Mouse (Mus musculus): Measurements from ENCODE around the gene Gm44790. TPM values are rescaled to one million over a fixed set of nuclear protein-coding genes. Genes with fewer than 3 reads are reported as not detected.
A peak's percentile ranks its signal among the peaks of the same experiment; 100 is the strongest.

The Gm44790 gene
- polyA plus RNA-seq, 1 experiment from 2014 or later = 0.95 TPM

DNA sequence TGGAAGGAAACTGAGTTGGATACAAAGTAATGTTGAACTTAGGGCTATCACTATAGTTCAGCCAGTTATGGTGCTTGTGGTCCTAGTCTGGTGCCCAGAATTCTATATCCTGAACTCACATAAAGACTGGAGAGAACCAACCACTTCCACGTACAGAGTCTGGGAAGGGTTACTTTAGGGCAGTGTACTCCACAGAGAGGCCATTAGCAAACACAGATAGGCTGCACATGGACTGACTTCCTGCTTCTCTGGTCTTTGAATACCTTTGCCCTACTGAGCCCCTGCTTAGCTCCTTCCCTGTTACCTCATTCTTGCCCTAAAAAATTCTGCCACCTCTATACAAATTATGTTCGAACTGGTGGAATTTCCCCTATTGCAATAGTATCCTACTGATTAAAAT lies 26.5 kb upstream of the Gm44790 start:
- no peak overlapping the region for H3K9ac ChIP-seq (ENCODE audit: low read length)
- H3K4me1 ChIP-seq (ENCODE audit: control insufficient read depth, insufficient read depth, low read length) = peaks cover 2% of the 10 kb centered on the region; the same call in 1 of the 2 replicates
- DNase-seq (ENCODE audit: low spot score) (no peak), ATAC-seq (ENCODE audit: insufficient number of reproducible peaks, low FRiP score, low TSS enrichment, low read depth) (no peak)
- H3K27me3 ChIP-seq (ENCODE audit: control insufficient read depth, insufficient read depth, low read length) = no peaks in the 10 kb centered on the region
- 79% methylated on average over 2 of the region's 2 CpGs for WGBS
- H3K4me2 ChIP-seq (ENCODE audit: low read depth, severe bottlenecking) = no peak overlapping the region
- no peak overlapping the region for H3K4me3 ChIP-seq (ENCODE audit: low read depth, low read length)
- no peak overlapping the region for H3K27ac ChIP-seq (replicated peaks; ENCODE audit: low read depth, low read length)
- no peaks in the 10 kb centered on the region for H3K36me3 ChIP-seq (ENCODE audit: control insufficient read depth, insufficient read depth, low read length)
- no peaks in the 10 kb centered on the region for H3K9me3 ChIP-seq (ENCODE audit: control insufficient read depth, low read length)

DNA sequence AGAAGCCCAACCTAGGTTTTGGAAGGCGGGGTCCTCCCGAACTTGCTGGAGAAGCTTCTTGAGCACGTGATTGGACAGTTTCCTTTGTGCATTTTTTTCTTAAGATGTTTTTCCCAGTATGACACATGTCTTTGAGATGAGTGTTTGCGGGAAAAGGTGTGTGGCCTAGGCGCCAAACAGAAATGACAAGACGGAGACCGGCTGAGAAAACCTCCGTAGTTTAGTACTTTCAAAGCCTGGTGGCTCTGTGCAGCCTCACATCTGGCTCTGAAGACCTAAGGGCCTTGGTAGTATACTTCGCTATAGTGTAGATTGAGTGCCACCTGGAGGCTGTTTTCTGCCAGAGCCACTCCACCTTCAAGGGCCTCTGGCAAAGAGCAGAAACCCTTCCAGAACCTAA lies 25.5 kb upstream of the Gm44790 start:
- peak overlapping the region; percentile 1; the same call in 1 of the 2 replicates for H3K9ac ChIP-seq (ENCODE audit: low read length)
- no peak overlapping the region for H3K27ac ChIP-seq (replicated peaks; ENCODE audit: low read depth, low read length)
- peaks cover 2% of the 10 kb centered on the region; the same call in 1 of the 2 replicates for H3K4me1 ChIP-seq (ENCODE audit: control insufficient read depth, insufficient read depth, low read length)

DNA sequence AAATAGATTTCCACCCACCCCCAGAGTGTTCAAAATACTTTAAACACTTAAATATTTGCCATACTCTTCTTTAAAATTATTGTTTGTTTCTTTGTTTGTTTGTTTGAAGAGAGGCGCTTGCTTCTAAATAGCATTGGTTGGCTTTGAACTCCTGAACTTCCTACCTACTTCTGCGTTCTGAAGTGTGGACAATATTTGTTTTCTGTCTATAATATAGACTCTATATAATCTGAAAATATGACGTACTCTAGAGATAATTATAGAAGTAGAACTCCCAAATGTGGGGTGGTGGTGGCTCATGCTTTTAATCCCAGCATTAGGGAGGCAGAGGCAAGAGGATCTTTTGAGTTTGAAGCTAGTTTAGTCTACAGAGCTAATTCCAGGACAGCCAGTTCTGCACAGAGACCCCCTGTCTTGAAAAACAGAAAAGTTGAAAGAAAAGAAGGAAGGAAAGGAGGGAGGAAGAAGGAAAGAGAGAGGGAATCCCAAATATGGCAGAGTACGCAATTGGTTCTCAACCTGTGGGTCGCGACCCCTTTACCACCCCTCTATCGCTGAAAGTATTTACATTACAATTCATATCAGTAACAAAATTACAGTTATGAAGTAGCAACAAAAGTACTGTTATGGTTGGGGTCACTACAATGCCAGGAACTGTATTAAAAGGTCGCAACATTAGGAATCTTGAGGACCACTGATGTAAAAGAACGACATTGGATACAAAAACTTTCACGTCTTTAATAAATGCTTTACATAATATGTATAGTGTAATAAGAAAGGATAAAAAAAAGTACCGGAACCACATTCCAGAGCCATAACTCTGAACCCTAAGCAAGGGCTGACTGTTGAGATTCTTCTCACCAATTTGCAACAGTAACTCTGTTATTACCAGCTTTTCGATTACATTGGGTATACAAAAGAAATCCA lies 23.5 kb upstream of the Gm44790 start:
- Histone ChIP-seq H3K9ac (ENCODE audit: low read length) (no peak overlapping the region), H3K4me2 (ENCODE audit: low read depth, severe bottlenecking) (peak overlapping the region; percentile 13; the same call in 1 of the 2 replicates), H3K27me3 (ENCODE audit: control insufficient read depth, insufficient read depth, low read length) (no peaks in the 10 kb centered on the region), H3K4me1 (ENCODE audit: control insufficient read depth, insufficient read depth, low read length) (0 out of 2 replicates have a peak, but pooled peaks cover 2% of the 10 kb centered on the region), H3K36me3 (ENCODE audit: control insufficient read depth, insufficient read depth, low read length) (peaks cover 3% of the 10 kb centered on the region), H3K27ac (replicated peaks; ENCODE audit: low read depth, low read length) (no peak overlapping the region), H3K4me3 (ENCODE audit: low read depth, low read length) (peak overlapping the region; percentile 54), H3K9me3 (ENCODE audit: control insufficient read depth, low read length) (no peaks in the 10 kb centered on the region)
- DNase-seq (ENCODE audit: low spot score) (peak; percentile 27), ATAC-seq (ENCODE audit: insufficient number of reproducible peaks, low FRiP score, low TSS enrichment, low read depth) (no peak)
- WGBS = 40% methylated on average over 12 of the region's 12 CpGs

More for the DNA sequence above, 25.5 kb upstream of the Gm44790 start:
- Histone ChIP-seq H3K4me2 (ENCODE audit: low read depth, severe bottlenecking) (peak overlapping the region; percentile 29), H3K9me3 (ENCODE audit: control insufficient read depth, low read length) (no peaks in the 10 kb centered on the region), H3K36me3 (ENCODE audit: control insufficient read depth, insufficient read depth, low read length) (no peaks in the 10 kb centered on the region), H3K27me3 (ENCODE audit: control insufficient read depth, insufficient read depth, low read length) (no peaks in the 10 kb centered on the region), H3K4me3 (ENCODE audit: low read depth, low read length) (peak overlapping the region; percentile 19)
- DNase-seq (ENCODE audit: low spot score) = peak; percentile 82
- ATAC-seq (ENCODE audit: insufficient number of reproducible peaks, low FRiP score, low TSS enrichment, low read depth) = peak; percentile 24; the same call in 1 of the 2 replicates
- WGBS = 7% methylated on average over 9 of the region's 9 CpGs

DNA sequence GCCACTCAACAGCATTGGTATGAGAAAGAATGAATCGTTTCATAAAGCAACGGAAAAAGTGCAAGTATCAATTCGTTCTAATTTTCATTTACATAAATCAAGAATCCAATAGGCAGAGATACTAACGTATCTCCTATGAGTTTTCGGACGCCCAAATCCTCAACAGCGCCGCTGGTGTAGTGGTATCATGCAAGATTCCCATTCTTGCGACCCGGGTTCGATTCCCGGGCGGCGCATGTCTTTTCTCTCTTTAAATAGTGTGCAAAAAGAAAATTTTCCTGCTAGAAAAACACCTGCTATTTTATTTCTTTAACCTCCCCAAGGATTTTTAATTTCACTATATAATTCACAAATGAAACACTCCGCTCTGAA lies 22.7 kb upstream of the Gm44790 start:
- Histone ChIP-seq H3K9me3 (ENCODE audit: control insufficient read depth, low read length) (no peaks in the 10 kb centered on the region), H3K4me1 (ENCODE audit: control insufficient read depth, insufficient read depth, low read length) (0 out of 2 replicates have a peak, but pooled peaks cover 2% of the 10 kb centered on the region), H3K9ac (ENCODE audit: low read length) (no peak overlapping the region), H3K4me2 (ENCODE audit: low read depth, severe bottlenecking) (peak overlapping the region; percentile 23), H3K36me3 (ENCODE audit: control insufficient read depth, insufficient read depth, low read length) (peaks cover 3% of the 10 kb centered on the region), H3K27ac (replicated peaks; ENCODE audit: low read depth, low read length) (peak overlapping the region; percentile 94), H3K27me3 (ENCODE audit: control insufficient read depth, insufficient read depth, low read length) (no peaks in the 10 kb centered on the region), H3K4me3 (ENCODE audit: low read depth, low read length) (peak overlapping the region; percentile 54)
- peak; percentile 96 for DNase-seq (ENCODE audit: low spot score)
- under 1% methylated on average over 15 of the region's 15 CpGs for WGBS
- ATAC-seq (ENCODE audit: insufficient number of reproducible peaks, low FRiP score, low TSS enrichment, low read depth) = no peak; the same call in 1 of the 2 replicates

DNA sequence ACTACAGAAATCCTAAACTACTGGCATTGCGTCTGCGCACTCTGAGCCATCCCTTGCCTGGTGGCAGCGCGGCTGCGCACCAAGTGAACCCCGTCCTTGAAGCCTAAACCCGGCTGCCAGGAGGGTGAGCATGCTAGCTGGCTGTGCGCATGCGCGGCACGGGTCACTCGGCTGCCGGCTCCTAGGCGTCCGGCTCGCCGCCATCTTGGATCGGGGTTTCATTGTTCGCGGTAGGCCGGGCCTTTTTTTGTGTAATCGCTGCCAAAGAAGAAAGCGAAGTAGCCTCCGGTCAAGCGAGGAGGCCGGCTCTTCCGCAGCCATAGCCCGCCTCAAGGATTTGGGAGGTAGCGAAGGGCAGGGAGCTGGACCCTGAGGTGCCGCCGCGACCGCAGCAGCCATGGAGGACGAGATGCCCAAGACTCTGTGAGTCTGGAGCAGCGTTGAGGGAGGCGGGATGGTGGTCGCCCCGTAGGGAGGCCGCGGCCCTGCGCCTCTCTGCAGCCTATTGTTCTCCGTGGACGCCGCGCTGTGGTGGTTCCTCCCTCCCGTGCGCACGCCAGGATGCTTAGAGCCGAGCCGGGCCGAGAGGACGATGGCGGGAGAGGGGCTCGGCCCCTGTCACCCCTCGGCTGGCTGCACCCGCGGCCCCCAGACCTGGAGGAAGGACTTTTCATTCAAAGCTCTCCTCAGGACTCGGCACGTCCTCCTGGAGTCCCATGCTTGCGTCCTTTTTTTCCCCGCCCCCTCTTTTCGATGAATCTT lies 22.2 kb upstream of the Gm44790 start, which contains the start of gene Tia1:
TSS of gene Tia1 (plus strand) at position 120 of the 762 bp plus-strand sequence.
- peak; percentile 94 for ATAC-seq (ENCODE audit: insufficient number of reproducible peaks, low FRiP score, low TSS enrichment, low read depth)
- H3K4me2 ChIP-seq (ENCODE audit: low read depth, severe bottlenecking) = peak within 1 kb of the TSS; percentile 54
- under 1% methylated on average over 57 of the region's 62 CpGs for WGBS
- H3K4me1 ChIP-seq (ENCODE audit: control insufficient read depth, insufficient read depth, low read length) = 0 out of 2 replicates have a peak, but pooled peaks cover 2% of the 10 kb centered on the region
- H3K27me3 ChIP-seq (ENCODE audit: control insufficient read depth, insufficient read depth, low read length) = no peaks in the 10 kb centered on the region
- H3K4me3 ChIP-seq (ENCODE audit: low read depth, low read length) = peak within 1 kb of the TSS; percentile 54
- peak; percentile 98 for DNase-seq (ENCODE audit: low spot score)
- no peaks in the 10 kb centered on the region for H3K9me3 ChIP-seq (ENCODE audit: control insufficient read depth, low read length)
- H3K36me3 ChIP-seq (ENCODE audit: control insufficient read depth, insufficient read depth, low read length) = peaks cover 3% of the 10 kb centered on the region
- H3K27ac ChIP-seq (replicated peaks; ENCODE audit: low read depth, low read length) = peak within 1 kb of the TSS; percentile 94
- H3K9ac ChIP-seq (ENCODE audit: low read length) = peak within 1 kb of the TSS; percentile 88

DNA sequence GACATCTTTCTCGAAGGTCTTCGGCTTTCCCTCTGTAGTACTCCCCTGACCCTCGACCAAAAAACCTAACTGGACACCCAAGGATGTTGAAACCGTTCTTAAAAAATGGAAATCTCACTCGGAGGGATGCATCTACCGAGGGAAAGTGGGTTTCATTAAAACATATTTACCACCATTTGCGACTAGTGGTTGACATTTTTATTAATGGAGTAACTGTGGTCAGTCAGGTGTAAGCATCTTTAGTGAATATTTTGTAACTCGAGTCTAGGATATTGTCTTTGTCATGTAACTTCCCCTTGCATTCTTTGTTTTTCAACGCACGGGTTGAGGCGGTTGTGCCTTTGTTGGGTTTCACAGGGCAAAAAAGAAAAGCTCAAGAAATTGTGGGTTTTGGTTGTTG lies 21.5 kb upstream of the Gm44790 start:
- peak overlapping the region; percentile 54 for H3K4me3 ChIP-seq (ENCODE audit: low read depth, low read length)
- peak overlapping the region; percentile 88 for H3K9ac ChIP-seq (ENCODE audit: low read length)
- no peak for ATAC-seq (ENCODE audit: insufficient number of reproducible peaks, low FRiP score, low TSS enrichment, low read depth)
- H3K36me3 ChIP-seq (ENCODE audit: control insufficient read depth, insufficient read depth, low read length) = peaks cover 3% of the 10 kb centered on the region
- H3K4me1 ChIP-seq (ENCODE audit: control insufficient read depth, insufficient read depth, low read length) = 0 out of 2 replicates have a peak, but pooled peaks cover 2% of the 10 kb centered on the region
- H3K4me2 ChIP-seq (ENCODE audit: low read depth, severe bottlenecking) = peak overlapping the region; percentile 54
- no peaks in the 10 kb centered on the region for H3K27me3 ChIP-seq (ENCODE audit: control insufficient read depth, insufficient read depth, low read length)
- peak overlapping the region; percentile 94 for H3K27ac ChIP-seq (replicated peaks; ENCODE audit: low read depth, low read length)
- peak; percentile 34 for DNase-seq (ENCODE audit: low spot score)
- under 1% methylated on average over 11 of the region's 11 CpGs for WGBS
- H3K9me3 ChIP-seq (ENCODE audit: control insufficient read depth, low read length) = no peaks in the 10 kb centered on the region

DNA sequence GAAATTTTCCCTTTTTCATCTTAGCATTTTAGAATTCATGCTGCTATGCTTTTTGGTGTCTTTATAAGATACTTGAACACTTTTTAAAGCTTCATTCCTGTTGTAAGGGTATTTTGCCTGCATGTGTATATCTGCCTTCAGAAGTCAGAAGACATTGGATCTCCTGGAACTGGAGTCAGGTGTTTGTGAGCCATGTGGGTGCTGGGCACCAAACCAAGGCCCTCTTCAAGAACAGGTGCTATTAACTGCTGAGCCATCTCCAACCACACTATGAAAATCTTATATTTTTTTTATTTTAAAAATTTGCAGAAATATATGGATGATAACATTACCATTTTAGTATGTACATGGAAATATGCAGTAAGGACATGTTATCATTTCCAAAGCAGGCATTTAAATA lies 20.2 kb upstream of the Gm44790 start:
- peak overlapping the region; percentile 15; the same call in 1 of the 2 replicates for H3K4me3 ChIP-seq (ENCODE audit: low read depth, low read length)
- 0 out of 2 replicates have a peak, but pooled peaks cover 2% of the 10 kb centered on the region for H3K4me1 ChIP-seq (ENCODE audit: control insufficient read depth, insufficient read depth, low read length)
- DNase-seq (ENCODE audit: low spot score) = no peak
- no peak overlapping the region for H3K9ac ChIP-seq (ENCODE audit: low read length)
- peak overlapping the region; percentile 24; the same call in 1 of the 2 replicates for H3K4me2 ChIP-seq (ENCODE audit: low read depth, severe bottlenecking)
- no peak for ATAC-seq (ENCODE audit: insufficient number of reproducible peaks, low FRiP score, low TSS enrichment, low read depth)
- H3K27me3 ChIP-seq (ENCODE audit: control insufficient read depth, insufficient read depth, low read length) = no peaks in the 10 kb centered on the region
- H3K9me3 ChIP-seq (ENCODE audit: control insufficient read depth, low read length) = no peaks in the 10 kb centered on the region
- H3K27ac ChIP-seq (replicated peaks; ENCODE audit: low read depth, low read length) = no peak overlapping the region
- H3K36me3 ChIP-seq (ENCODE audit: control insufficient read depth, insufficient read depth, low read length) = peaks cover 3% of the 10 kb centered on the region

DNA sequence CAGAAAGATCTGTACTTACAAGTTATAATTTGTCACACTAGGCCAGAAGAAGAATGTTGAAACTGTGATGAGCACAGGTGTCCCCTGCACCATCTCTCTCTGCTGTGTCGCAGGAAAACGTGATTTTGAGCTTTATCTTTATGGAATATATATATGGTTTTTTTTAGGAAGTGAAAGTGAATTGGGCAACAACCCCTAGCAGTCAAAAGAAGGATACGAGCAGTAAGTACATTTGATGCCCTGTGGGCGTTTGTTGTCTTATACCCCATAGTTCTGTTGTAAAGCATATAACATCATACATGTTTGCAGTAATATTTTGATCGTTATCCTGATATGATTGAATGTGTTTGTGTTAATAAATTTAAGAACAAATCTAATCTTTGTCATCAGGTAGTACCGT lies 7.7 kb upstream of the Gm44790 start:
- H3K4me3 ChIP-seq (ENCODE audit: low read depth, low read length) = no peak overlapping the region
- no peak overlapping the region for H3K27ac ChIP-seq (replicated peaks; ENCODE audit: low read depth, low read length)
- DNase-seq (ENCODE audit: low spot score) (no peak), ATAC-seq (ENCODE audit: insufficient number of reproducible peaks, low FRiP score, low TSS enrichment, low read depth) (no peak)
- no peaks in the 10 kb centered on the region for H3K27me3 ChIP-seq (ENCODE audit: control insufficient read depth, insufficient read depth, low read length)
- 93% methylated on average over 6 of the region's 6 CpGs for WGBS
- H3K9ac ChIP-seq (ENCODE audit: low read length) = no peak overlapping the region
- no peak overlapping the region for H3K4me2 ChIP-seq (ENCODE audit: low read depth, severe bottlenecking)
- no peaks in the 10 kb centered on the region for H3K9me3 ChIP-seq (ENCODE audit: control insufficient read depth, low read length)
- H3K36me3 ChIP-seq (ENCODE audit: control insufficient read depth, insufficient read depth, low read length) = peaks cover 20% of the 10 kb centered on the region; the same call in 1 of the 2 replicates
- H3K4me1 ChIP-seq (ENCODE audit: control insufficient read depth, insufficient read depth, low read length) = no peaks in the 10 kb centered on the region

Measured in limb, embryonic 11.5 days (tissue).